Mouse (Mus musculus) fat pad, adult 2 months (tissue): ENCODE data around the gene St3gal5.

Source experiments
- DNase-seq: peaks from one replicate; pipeline ENCODE4 v3.0.0-alpha.2; 2011; ENCODE audit warnings: low read depth, low spot score; ENCODE audit errors: extremely low read depth

St3gal5 gene

GRCm38 (mm10) chr6:72200595-72201256 lies 103.3 kb downstream of the St3gal5 start:
- DNase-seq: no peak

GRCm38 (mm10) chr6:72202732-72203131 lies 105.3 kb downstream of the St3gal5 start:
- DNase-seq: no peak

GRCm38 (mm10) chr6:72203279-72203678 lies 105.9 kb downstream of the St3gal5 start:
- no peak for DNase-seq
